Mouse (Mus musculus) left cerebral cortex, postnatal 36 days (tissue): ENCODE results near the gene Slc16a14. TPM values are rescaled to one million over a fixed set of nuclear protein-coding genes. Genes with fewer than 3 reads are reported as not detected.

Source experiments
- DNase-seq, 2 experiments: peaks; one replicate each; pipeline ENCODE4 v3.0.0; 2021 to 2022; ENCODE audit warnings: low spot score in 2 of 2, mixed read lengths in 1 of 2
- intact Hi-C: fragments of 180-260 bp; cut with DNase I; formaldehyde crosslinking; loops from one replicate; pipeline ENCODE4 v1.15.1; 2025
- total RNA-seq, 2 experiments: library from RNA; stranded (reverse); gene quantifications; 2 replicates each; pipeline ENCODE4 v1.2.3; 2021

Slc16a14 gene
- total RNA-seq, 2 experiments from 2014 or later, result 13.9 to 15.6 TPM

- intact Hi-C loops, result no loop called here
These were observed 19.9 kb downstream of the Slc16a14 start for GRCm38 (mm10) chr1:84915010-84915409.

GRCm38 (mm10) chr1:84912571-84912970, 22.4 kb downstream of the Slc16a14 start:
- intact Hi-C loops, result no loop called here
- no peak for DNase-seq

More at GRCm38 (mm10) chr1:84915010-84915409, 19.9 kb downstream of the Slc16a14 start:
- DNase-seq, result no peak

GRCm38 (mm10) chr1:84910177-84910804, 24.6 kb downstream of the Slc16a14 start:
- intact Hi-C loops, result no loop called here
- DNase-seq, result no peak

GRCm38 (mm10) chr1:84904467-84904866, 30.5 kb downstream of the Slc16a14 start:
- intact Hi-C loops, result no loop called here
- no peak for DNase-seq

- intact Hi-C loops, result no loop called here
- no peak for DNase-seq
These were observed 35.8 kb downstream of the Slc16a14 start for GRCm38 (mm10) chr1:84899156-84899555.

- no peak for DNase-seq
- intact Hi-C loops, result no loop called here
These were observed 37.6 kb downstream of the Slc16a14 start for GRCm38 (mm10) chr1:84897364-84897763.

GRCm38 (mm10) chr1:84891746-84892145, 43.2 kb downstream of the Slc16a14 start:
- DNase-seq, result no peak
- intact Hi-C loops, result no loop called here

GRCm38 (mm10) chr1:84890503-84890902, 44.4 kb downstream of the Slc16a14 start:
- DNase-seq, result no peak
- intact Hi-C loops, result no loop called here

- intact Hi-C loops, result no loop called here
- no peak for DNase-seq
These were observed 44.9 kb downstream of the Slc16a14 start for GRCm38 (mm10) chr1:84890005-84890393.

GRCm38 (mm10) chr1:84889330-84890004, 45.5 kb downstream of the Slc16a14 start:
- no peak for DNase-seq
- intact Hi-C loops, result no loop called here

- intact Hi-C loops, result no loop called here
- DNase-seq, result no peak
These were observed 49.0 kb downstream of the Slc16a14 start for GRCm38 (mm10) chr1:84885921-84886320.

- no peak for DNase-seq
- intact Hi-C loops, result no loop called here
These were observed 49.8 kb downstream of the Slc16a14 start for GRCm38 (mm10) chr1:84885174-84885573.

GRCm38 (mm10) chr1:84883889-84884288, 51.0 kb downstream of the Slc16a14 start:
- no peak for DNase-seq
- intact Hi-C loops, result no loop called here

GRCm38 (mm10) chr1:84882937-84883336, 52.0 kb downstream of the Slc16a14 start:
- intact Hi-C loops, result no loop called here
- no peak for DNase-seq

- DNase-seq, result no peak
- intact Hi-C loops, result no loop called here
These were observed 52.8 kb downstream of the Slc16a14 start for GRCm38 (mm10) chr1:84882066-84882532.

- intact Hi-C loops, result no loop called here
- DNase-seq, result peak; percentile 14 to 16
These were observed 53.5 kb downstream of the Slc16a14 start for GRCm38 (mm10) chr1:84881248-84882065.

- DNase-seq, result no peak
- intact Hi-C loops, result no loop called here
These were observed 55.3 kb downstream of the Slc16a14 start for GRCm38 (mm10) chr1:84879571-84880120.

GRCm38 (mm10) chr1:84877590-84877989, 57.3 kb downstream of the Slc16a14 start:
- DNase-seq, result no peak
- intact Hi-C loops, result no loop called here

- intact Hi-C loops, result no loop called here
- no peak for DNase-seq
These were observed 62.0 kb downstream of the Slc16a14 start for GRCm38 (mm10) chr1:84872939-84873338.

GRCm38 (mm10) chr1:84872105-84872504, 62.8 kb downstream of the Slc16a14 start:
- intact Hi-C loops, result no loop called here
- DNase-seq, result no peak
